Mouse (Mus musculus) frontal cortex, adult 2 months (tissue): ENCODE results near the gene Dkkl1. TPM values are rescaled to one million over a fixed set of nuclear protein-coding genes. Genes with fewer than 3 reads are reported as not detected.
"Not testable (repeated sequence)": the region's sequence is repeated elsewhere in the genome, so short reads cannot be mapped to it uniquely, and the experiment has no call there.

Source experiments
- DNase-seq, 2 experiments: peaks; one replicate each; pipeline ENCODE4 v3.0.0; 2022; ENCODE audit warnings: low spot score in 1 of 2; ENCODE audit errors: extremely low spot score in 1 of 2
- polyA plus RNA-seq: library from polyadenylated mRNA; depleted of rRNA; stranded (reverse); fragments of >200 nt; gene quantifications from 2 replicates; pipeline ENCODE4 v1.2.3, GENCODE M21; 2012; rRNA removed

The Dkkl1 gene
- 29.5 and 29.9 TPM in 2 replicates for polyA plus RNA-seq

GRCm38 (mm10) chr7:45211851-45212251 lies at the start of gene Dkkl1:
Gene Dkkl1 (minus strand): TSS chr7:45212147.
- no peak for DNase-seq

GRCm38 (mm10) chr7:45259281-45259680 lies 47.3 kb upstream of the Dkkl1 start:
- DNase-seq: no peak

DNA sequence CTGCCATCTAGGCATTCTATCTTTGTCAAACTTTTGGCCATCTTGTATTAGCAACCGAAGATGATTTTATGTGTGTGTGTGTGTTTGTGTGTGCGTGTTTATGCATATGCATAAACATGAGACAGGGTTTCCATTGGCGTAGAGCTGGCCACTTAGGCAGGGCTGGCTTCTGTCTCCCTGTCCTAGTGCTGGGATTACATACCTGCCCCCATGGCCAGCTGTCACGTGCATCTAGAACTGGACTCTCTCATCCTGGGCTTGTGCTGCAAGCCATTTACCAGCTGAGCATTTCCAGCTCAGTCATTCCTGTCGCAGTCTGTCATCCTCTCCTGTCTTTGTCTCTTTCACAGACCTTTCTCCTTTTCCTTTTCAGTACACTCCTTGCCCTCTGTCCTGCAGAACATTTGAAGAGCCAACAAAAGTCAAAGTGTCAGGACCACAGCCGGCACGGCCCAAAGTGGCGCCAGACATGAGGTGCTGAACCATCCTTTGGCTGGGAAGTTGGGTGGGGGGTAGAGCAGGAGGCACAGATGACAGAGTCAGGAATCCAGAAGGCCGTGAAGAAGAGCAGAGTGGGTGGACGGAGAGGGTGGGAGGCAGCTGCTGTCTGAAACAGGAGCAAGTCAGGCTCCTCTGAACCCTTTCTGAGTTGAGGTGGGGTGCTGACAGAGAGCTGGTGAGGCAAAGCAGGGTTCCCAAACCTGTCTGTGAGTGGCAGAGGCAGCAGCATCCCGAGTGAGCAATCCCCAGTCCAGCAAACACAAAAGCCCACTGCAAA lies 45.3 kb upstream of the Dkkl1 start:
- DNase-seq: peak; percentile 60 to 72

- not testable (repeated sequence) for DNase-seq
Measured at GRCm38 (mm10) chr7:45255822-45256221, 43.9 kb upstream of the Dkkl1 start.

DNA sequence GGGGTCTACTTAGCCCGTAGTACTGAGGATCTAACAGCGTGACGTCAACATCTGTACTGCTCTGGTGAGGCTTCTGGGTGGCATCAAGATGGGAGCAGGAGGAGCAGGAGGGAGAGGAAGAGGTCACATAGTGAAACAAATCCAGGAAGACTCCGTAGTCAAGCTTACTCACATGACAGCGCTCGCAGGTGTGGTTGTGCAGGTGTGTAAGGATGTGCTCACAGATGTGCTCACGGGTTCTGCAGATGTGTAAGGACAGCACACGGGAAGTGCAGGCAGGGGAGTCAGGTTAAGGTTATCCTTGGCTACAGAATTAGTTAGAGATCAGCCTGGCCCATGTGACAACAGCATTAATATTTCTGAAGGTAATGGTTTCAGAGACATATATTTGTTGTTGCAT lies 41.9 kb upstream of the Dkkl1 start:
- DNase-seq: no peak

GRCm38 (mm10) chr7:45247666-45248065 lies 35.7 kb upstream of the Dkkl1 start:
- no peak for DNase-seq

DNA sequence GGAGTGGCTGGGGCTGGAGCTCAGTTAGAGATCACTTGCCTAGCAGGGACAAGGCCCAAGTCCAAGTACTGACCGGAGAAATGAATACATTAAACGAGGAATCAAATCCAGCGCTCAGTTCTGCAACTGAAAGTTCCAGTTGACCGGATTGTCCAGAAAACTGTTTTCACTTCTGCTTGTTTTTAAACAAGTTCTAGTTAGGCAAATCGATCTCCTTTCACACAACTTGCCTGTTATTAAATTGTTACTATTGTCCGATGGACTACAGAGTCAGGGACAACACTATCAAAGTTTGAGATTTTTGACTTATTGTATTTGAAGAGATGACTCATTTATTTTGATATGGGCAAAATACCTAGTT lies 29.4 kb upstream of the Dkkl1 start:
- no peak for DNase-seq

DNA sequence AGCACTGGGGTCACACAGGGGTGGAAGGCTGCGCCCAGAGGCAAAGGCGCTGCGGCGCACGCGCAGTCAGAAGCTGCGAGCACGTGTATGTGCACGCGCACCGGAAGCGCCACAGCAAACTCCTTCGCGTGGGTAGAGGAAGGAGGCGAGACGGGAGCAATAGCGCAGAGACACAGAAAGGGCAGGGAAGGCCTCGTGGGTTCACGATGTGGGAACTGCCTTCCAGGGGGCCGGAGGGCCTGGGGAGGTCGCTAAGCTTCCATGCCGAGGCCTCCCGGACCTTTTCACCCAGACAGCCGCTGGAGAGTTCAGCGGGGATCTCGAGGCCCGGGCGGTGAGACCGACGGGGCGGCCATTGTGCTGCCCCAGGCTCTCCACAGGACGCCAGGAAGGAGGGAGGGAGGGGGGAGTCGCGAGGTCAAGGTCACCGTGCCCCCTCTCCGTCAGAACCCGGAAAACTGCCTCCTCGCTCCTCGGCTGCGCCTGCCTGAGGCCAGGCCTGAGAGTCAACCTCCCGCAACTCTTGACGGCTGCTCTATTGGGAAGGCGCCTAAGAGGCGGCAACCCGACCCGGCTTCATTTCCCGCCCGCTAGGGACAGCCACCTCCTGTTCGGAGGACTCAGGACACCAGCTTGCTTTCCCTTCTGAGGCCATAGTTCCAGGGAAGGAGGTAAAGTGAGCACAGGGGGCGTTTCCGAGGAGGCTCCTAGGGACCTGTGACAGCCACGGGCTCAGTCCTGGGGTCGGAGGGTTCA lies 28.9 kb upstream of the Dkkl1 start, which contains the start of gene Slc6a16:
Gene Slc6a16 (plus strand): TSS at position 453 of the 756 bp plus-strand sequence.
- no peak for DNase-seq

- DNase-seq: no peak
Measured at GRCm38 (mm10) chr7:45240109-45240508, 28.2 kb upstream of the Dkkl1 start.

GRCm38 (mm10) chr7:45238723-45239496 lies 27.0 kb upstream of the Dkkl1 start, which contains the start of gene Cd37:
Gene Cd37 (minus strand): TSS chr7:45239115.
- DNase-seq: no peak

GRCm38 (mm10) chr7:45237747-45238699 lies 26.1 kb upstream of the Dkkl1 start:
- DNase-seq: no peak

DNA sequence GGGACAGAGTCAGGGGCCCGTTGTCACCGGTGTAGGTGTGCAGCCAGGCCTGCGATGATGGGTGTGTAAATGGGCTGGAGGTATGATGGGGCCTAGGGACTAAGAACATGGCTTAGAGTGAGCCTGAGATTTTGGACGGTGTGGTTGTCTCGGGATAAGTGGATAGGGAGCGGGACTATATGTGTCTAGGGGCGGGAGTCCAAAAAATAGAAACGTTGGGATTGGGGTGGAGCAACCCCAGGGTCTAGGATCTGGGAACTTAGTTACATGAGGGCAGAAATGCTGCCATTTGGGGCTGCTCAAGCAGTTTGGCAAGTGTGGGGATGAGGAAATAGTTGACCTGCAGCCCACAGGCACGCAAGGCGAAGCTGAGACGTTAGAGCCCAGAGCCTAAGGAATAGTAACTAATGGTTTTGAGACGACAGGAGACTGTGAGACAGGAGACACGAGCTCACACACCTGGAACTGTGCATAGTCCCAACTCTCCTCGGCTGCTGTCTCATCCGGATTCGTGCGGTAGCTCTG lies 23.8 kb upstream of the Dkkl1 start:
- DNase-seq: no peak

GRCm38 (mm10) chr7:45234922-45235571 lies 23.1 kb upstream of the Dkkl1 start:
- peak in 1 of 2 experiments; percentile 20 for DNase-seq

DNA sequence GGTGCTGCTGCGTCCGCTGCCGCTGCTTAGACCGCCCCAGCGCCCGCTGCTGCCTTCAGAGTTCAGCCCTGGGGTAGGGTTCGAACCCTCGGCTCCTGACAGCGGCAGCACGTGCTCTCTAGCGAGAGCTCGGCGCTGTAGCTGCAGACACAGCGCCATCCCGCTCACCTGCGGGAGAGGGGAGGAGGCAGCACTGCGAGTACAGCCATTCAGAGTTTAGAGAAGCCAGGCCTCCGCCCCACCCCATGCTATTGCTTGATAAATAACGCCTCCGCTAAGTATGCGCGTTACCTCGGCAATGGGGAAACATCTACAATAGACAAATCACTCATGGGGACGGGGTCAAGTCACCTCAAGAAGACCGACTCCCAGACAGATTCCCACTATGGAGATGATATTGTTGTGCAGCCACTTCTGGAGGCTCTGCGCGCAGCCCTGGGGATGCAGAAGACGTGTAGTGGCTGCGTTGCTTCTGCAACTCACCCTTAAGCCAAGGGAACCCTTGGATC lies 22.4 kb upstream of the Dkkl1 start:
- no peak for DNase-seq

DNA sequence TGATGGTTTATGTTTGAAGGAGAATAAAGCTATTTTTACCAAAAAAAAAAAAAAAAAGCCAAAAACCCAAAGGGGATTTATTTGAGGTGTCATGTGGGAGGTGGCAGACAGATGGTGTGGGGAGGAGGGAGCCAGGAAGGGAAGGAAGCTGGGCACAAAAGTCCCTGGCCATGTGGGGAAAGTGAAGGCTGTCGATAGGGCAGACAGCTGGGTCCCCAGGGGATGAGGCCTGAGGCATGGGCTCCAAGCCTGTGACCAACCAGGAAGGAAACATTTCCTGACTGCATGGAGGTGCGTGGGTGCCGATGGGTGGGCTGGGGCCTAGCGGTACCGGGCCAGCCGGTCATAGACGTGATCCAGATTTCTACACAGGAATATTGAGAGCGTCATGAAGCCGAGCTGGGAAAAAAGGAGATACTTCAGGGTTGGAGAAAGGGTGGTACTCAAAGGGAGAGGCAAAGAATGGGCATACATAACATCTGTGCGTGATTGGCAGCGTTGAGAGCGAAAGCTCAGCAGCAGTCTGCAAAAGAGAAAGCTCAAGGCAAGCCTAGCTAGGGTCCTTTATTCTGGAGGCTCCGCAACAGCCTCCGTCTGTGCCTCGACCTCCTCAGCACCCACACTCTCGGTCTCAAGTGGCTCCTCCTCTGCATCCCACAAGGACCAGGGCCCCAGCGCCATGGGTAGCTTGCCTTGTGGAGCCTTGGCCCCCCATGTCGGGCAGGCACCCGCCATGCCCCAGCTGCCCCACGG lies 21.8 kb upstream of the Dkkl1 start:
- DNase-seq: peak; percentile 81 to 87

- peak; percentile 57 to 75 for DNase-seq
Measured at GRCm38 (mm10) chr7:45232716-45233465, 20.9 kb upstream of the Dkkl1 start.

DNA sequence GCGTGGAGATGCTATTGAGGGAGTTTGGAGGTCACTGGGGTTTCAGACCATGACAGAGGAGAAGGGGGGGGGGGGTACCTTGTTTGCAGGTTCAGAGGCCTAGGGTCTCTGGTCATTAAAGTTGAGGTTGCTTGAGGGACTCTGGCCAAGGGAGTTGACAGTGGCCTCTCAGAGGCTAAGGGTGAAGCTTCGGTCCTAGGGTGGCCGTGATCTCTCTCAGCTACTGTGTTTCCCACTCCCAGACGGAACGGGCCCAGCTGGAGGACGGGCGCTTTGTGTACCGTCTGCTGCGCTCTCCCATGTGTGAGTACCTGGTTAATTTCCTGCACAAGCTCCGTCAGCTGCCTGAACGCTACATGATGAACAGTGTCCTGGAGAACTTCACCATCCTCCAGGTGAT lies 20.0 kb upstream of the Dkkl1 start:
- DNase-seq: no peak
